Mouse (Mus musculus) hematopoietic multipotent progenitor cell, adult 10-12 weeks (in vitro differentiated cells): ENCODE data around the gene Mup6. TPM values are rescaled to one million over a fixed set of nuclear protein-coding genes. Genes with fewer than 3 reads are reported as not detected.

ENCODE experiments used
- polyA plus RNA-seq: library from polyadenylated mRNA; stranded (reverse); fragments of >175 nt; gene quantifications from 2 replicates; pipeline ENCODE4 v1.2.3, GENCODE M21; 2012; ENCODE audit warnings: low replicate concordance

Gene Mup6
- not detected in 2 replicates for polyA plus RNA-seq

DNA sequence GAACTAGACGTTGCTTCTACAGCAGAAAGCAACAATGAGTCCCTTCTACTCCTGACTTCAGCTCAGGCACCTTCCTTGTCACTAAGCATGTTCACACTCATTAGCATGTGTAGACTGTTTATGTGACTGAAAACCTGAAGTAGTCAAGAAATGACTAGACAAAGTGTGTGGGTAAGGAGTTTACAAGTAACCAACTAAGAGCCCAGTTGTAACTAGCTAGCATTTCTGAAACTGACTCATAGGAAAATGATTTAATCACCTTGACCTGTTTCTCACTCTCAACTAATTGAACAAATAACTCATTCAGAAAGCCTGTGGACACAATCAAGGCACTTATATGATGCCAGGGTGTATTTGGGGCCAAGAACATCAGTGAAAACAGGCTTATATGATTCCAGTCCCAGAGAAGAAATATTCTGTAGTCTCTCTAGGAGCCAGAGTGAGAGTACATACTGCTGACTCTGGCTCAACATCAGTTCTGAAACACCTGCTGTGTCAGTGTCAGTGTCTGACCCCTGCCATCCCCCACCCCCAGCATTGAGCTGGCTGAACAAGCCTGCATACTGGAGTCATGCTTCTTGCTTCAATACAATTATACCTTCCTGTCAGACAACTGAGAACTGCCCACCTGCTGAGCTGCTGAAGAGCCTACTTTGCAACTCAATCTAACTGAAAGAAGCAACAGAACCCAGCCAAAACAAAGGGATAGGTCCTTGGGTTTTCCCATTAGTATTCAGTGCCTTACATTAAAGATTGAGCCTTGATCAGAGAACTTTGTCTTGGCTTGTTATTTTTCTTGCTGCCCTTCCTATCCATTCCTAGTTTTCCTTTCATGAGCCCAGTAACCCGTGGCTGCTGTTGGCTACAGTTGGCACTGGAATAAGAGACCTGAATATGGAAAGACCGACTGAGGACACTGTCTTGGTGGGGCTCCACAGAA is at the start of gene Mup6:
Mup6 (plus strand) TSS at position 890 of the 940 bp plus-strand sequence.

GRCm38 (mm10) chr4:59914608-59915403 is 49.3 kb upstream of the Mup6 start, which contains the start of gene Slc46a2:
Slc46a2 (minus strand) TSS chr4:59915056.

GRCm38 (mm10) chr4:59960610-59961009 is 3.5 kb upstream of the Mup6 start, which contains the start of gene Mup4:
Mup4 (minus strand) TSS chr4:59960710.

Other genes starting within 250 kb of the Mup6 start
- 21.6 and 22.0 TPM in 2 replicates for gene Inip, start 162.7 kb upstream of the Mup6 start, polyA plus RNA-seq
- gene Snx30, start 158.5 kb upstream of the Mup6 start, polyA plus RNA-seq, result 16.4 and 43.9 TPM in 2 replicates
- gene Slc46a2, start 49.2 kb upstream of the Mup6 start, polyA plus RNA-seq, result not detected in 2 replicates
- not detected in 2 replicates for gene Mup4, start 3.6 kb upstream of the Mup6 start, polyA plus RNA-seq
- not detected in 2 replicates for gene Mup7, start 106.2 kb downstream of the Mup6 start, polyA plus RNA-seq
- not detected in 2 replicates for gene Mup2, start 190.0 kb downstream of the Mup6 start, polyA plus RNA-seq